Comparison of ENCODE assay signal across 25 mouse cellular contexts in the genomic region with DNA sequence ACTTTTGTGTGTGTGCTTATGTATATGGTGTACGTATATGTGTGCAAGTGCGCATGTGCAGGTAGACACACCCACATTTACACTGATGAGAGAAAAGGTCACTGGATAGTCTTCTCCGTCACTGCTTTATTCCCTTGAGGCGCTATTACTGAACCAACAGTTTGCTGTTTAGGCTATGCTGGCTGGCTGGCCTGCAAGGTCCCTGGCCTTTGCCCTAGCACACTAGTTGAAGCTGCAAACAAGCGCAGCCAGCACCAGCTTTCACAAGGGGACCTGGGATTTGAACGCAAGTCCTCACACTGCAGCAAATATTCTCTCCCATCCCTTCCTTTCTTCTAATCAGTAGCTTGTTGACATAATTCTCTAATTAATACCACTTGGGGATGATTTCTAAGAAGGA. TPM values are rescaled to one million over a fixed set of nuclear protein-coding genes. Genes with fewer than 3 reads are reported as not detected.
DNase-seq lines count a peak whose midpoint lies in the region; ATAC-seq and TF ChIP-seq lines count a peak whose summit lies in the region.
"Had no signal": no experiment of that assay in that cellular context is flagged by ENCODE, and none has a peak within 500 bp of the region (broad histone marks: within the 10 kb centered on the region; RNA-seq: fewer than 3 reads in every experiment).

No protein-coding gene starts in this region.

- no peak overlapping the region for H3K9ac ChIP-seq in kidney, embryonic 16.5 days (replicated peaks; ENCODE audit: low read length)
- no peak overlapping the region for H3K9ac ChIP-seq in liver, embryonic 14.5 days (replicated peaks)
- H3K9ac ChIP-seq: embryonic facial prominence, embryonic 12.5 days; forebrain, embryonic 12.5 days; heart, embryonic 13.5 days; hindbrain, embryonic 12.5 days; limb, embryonic 13.5 days; midbrain, embryonic 13.5 days had no signal

- H3K27me3 ChIP-seq in kidney, embryonic 16.5 days (ENCODE audit: insufficient read depth, low read length): no peaks in the 10 kb centered on the region
- H3K27me3 ChIP-seq in liver, embryonic 14.5 days (ENCODE audit: control insufficient read depth, insufficient read depth, low read length): no peaks in the 10 kb centered on the region
- H3K27me3 ChIP-seq: embryonic facial prominence, embryonic 12.5 days; forebrain, embryonic 12.5 days; heart, embryonic 13.5 days; hindbrain, embryonic 12.5 days; limb, embryonic 13.5 days; megakaryocyte, embryonic 14.5 days; midbrain, embryonic 13.5 days had no signal

- H3K9me3 ChIP-seq in kidney, embryonic 16.5 days (ENCODE audit: low read length): no peaks in the 10 kb centered on the region
- no peaks in the 10 kb centered on the region for H3K9me3 ChIP-seq in liver, embryonic 14.5 days (ENCODE audit: control insufficient read depth, low read length)
- H3K9me3 ChIP-seq: embryonic facial prominence, embryonic 12.5 days; forebrain, embryonic 12.5 days; heart, embryonic 13.5 days; hindbrain, embryonic 12.5 days; limb, embryonic 13.5 days; megakaryocyte, embryonic 14.5 days; midbrain, embryonic 13.5 days had no signal

- H3K36me3 ChIP-seq in kidney, embryonic 16.5 days (ENCODE audit: insufficient read depth, low read length): peaks cover 8% of the 10 kb centered on the region
- peaks cover under 1% of the 10 kb centered on the region; the same call in 1 of the 2 replicates for H3K36me3 ChIP-seq in liver, embryonic 14.5 days (replicated peaks; ENCODE audit: control insufficient read depth, insufficient read depth, low read depth)

- no peak for TF ChIP-seq CTCF in liver, embryonic 14.5 days (IDR thresholded peaks at IDR 0.05; ENCODE audit: low read depth)

- H3K4me3 ChIP-seq in kidney, embryonic 16.5 days (ENCODE audit: low read length): no peak overlapping the region
- no peak overlapping the region for H3K4me3 ChIP-seq in liver, embryonic 14.5 days (ENCODE audit: insufficient read depth in 1 of 2, low read depth in 2 of 2, low read length in 2 of 2)
- H3K4me3 ChIP-seq: embryonic facial prominence, embryonic 12.5 days; erythroblast, embryonic 14.5 days; forebrain, embryonic 12.5 days; heart, adult 2 months; heart, embryonic 13.5 days; hindbrain, embryonic 12.5 days; limb, embryonic 13.5 days; megakaryocyte, embryonic 14.5 days; midbrain, embryonic 13.5 days had no signal

- H3K4me2 ChIP-seq in kidney, embryonic 16.5 days (replicated peaks; ENCODE audit: low read depth, low read length): no peak overlapping the region
- H3K4me2 ChIP-seq in liver, embryonic 14.5 days (ENCODE audit: low read depth): no peak overlapping the region
- H3K4me2 ChIP-seq: embryonic facial prominence, embryonic 12.5 days; forebrain, embryonic 12.5 days; heart, embryonic 13.5 days; hindbrain, embryonic 12.5 days; limb, embryonic 13.5 days; midbrain, embryonic 13.5 days had no signal

- ATAC-seq in kidney, embryonic 16.5 days (ENCODE audit: low FRiP score, low TSS enrichment): no peak
- ATAC-seq in liver, embryonic 14.5 days (ENCODE audit: insufficient read depth): peak; percentile 35; the same call in 1 of the 2 replicates
- ATAC-seq: midbrain, embryonic 13.5 days had no signal

- 92% methylated on average over 6 of the region's 6 CpGs for WGBS in kidney, embryonic 16.5 days
- WGBS in liver, embryonic 14.5 days (ENCODE audit: insufficient replicate concordance): 78% methylated on average over 6 of the region's 6 CpGs

- no peaks in the 10 kb centered on the region for H3K4me1 ChIP-seq in kidney, embryonic 16.5 days (ENCODE audit: insufficient read depth, low read length)
- peaks cover 5 to 9% of the 10 kb centered on the region in 2 experiments; a peak in 3 of 4 replicates for H3K4me1 ChIP-seq in liver, embryonic 14.5 days (replicated peaks; ENCODE audit: control insufficient read depth in 2 of 2, insufficient read depth in 2 of 2, low read length in 1 of 2)

- peak; percentile 19 for DNase-seq in adrenal gland, postnatal 10 days
- no peak for DNase-seq in adrenal gland, postnatal 4 days (ENCODE audit: low spot score in 2 of 2)
- DNase-seq in kidney, adult 9 months: peak; percentile 43
- DNase-seq in adipocyte (ENCODE audit: low spot score): peak; percentile 84
- DNase-seq in liver, embryonic 14.5 days (ENCODE audit: low read depth in 3 of 3, low spot score in 3 of 3): no peak
- DNase-seq in thymus, adult 18-20 months: no peak
- DNase-seq in cerebellum, adult 11 months: no peak
- DNase-seq: cerebellum, adult 9-11 months; gastrocnemius, postnatal 25 days; heart, adult 2 months; heart, postnatal 14 days; lung, adult 2 months; lung, postnatal 14 days; right cerebral cortex, postnatal 14 days had no signal

- H3K27ac ChIP-seq in kidney, embryonic 16.5 days (ENCODE audit: low read length): no peak overlapping the region
- no peak overlapping the region for H3K27ac ChIP-seq in liver, embryonic 14.5 days
- H3K27ac ChIP-seq: embryonic facial prominence, embryonic 12.5 days; forebrain, embryonic 12.5 days; heart, adult 2 months; heart, embryonic 13.5 days; hindbrain, embryonic 12.5 days; limb, embryonic 13.5 days; midbrain, embryonic 13.5 days had no signal

- no peak for TF ChIP-seq EP300 in liver, embryonic 14.5 days (IDR thresholded peaks at IDR 0.05; ENCODE audit: low read depth)

RNA-seq across cellular contexts. Expression of gene Gtf2e1, which starts 9.4 kb away (rescaled TPM):
- 10 to 100 TPM; 13.8 to 14.2 TPM for total RNA-seq in adrenal gland, postnatal 10 days (2021)
- total RNA-seq in adrenal gland, postnatal 4 days (2021): 10 to 100 TPM; 15.6 to 16.6 TPM
- 26.4 and 29.0 TPM in 2 replicates for polyA plus RNA-seq in kidney, embryonic 16.5 days (2015; fragmentation: Nextera tagmentation; extraction: Ambion mirVana)
- 4.3 and 6.6 TPM in 2 replicates for polyA plus RNA-seq in liver, embryonic 14.5 days (2012; rRNA removed)
- polyA plus RNA-seq in liver, embryonic 14.5 days (2014; fragmentation: Nextera tagmentation; extraction: Ambion mirVana): 8.6 and 9.7 TPM in 2 replicates

RNA-seq across cellular contexts. Expression of gene Rabl3, which starts 9.5 kb away (rescaled TPM):
- total RNA-seq in adrenal gland, postnatal 10 days (2021): 10 to 100 TPM; 11.1 to 13.1 TPM
- 10 to 100 TPM; 19.8 to 20.3 TPM for total RNA-seq in adrenal gland, postnatal 4 days (2021)
- 24.7 and 25.3 TPM in 2 replicates for polyA plus RNA-seq in kidney, embryonic 16.5 days (2015; fragmentation: Nextera tagmentation; extraction: Ambion mirVana)
- polyA plus RNA-seq in liver, embryonic 14.5 days (2012; rRNA removed): 3.8 TPM in 2 replicates
- 14.0 and 15.4 TPM in 2 replicates for polyA plus RNA-seq in liver, embryonic 14.5 days (2014; fragmentation: Nextera tagmentation; extraction: Ambion mirVana)

RNA-seq across cellular contexts. Expression of gene Hgd, which starts 49.8 kb away (rescaled TPM):
- 10 to 100 TPM; 20.0 to 33.9 TPM for total RNA-seq in adrenal gland, postnatal 10 days (2021)
- total RNA-seq in adrenal gland, postnatal 4 days (2021): 10 to 100 TPM in 1 of 2 experiments, 1 to 10 TPM in 1; 4.0 to 16.9 TPM
- 10.4 and 10.7 TPM in 2 replicates for polyA plus RNA-seq in kidney, embryonic 16.5 days (2015; fragmentation: Nextera tagmentation; extraction: Ambion mirVana)
- 20.3 and 21.3 TPM in 2 replicates for polyA plus RNA-seq in liver, embryonic 14.5 days (2012; rRNA removed)
- polyA plus RNA-seq in liver, embryonic 14.5 days (2014; fragmentation: Nextera tagmentation; extraction: Ambion mirVana): 32.7 and 34.6 TPM in 2 replicates
- total RNA-seq: common myeloid progenitor, adult 5-6 weeks; gastrocnemius, postnatal 25 days; heart, adult 2 months; left cerebral cortex, postnatal 14 days had no signal
- polyA plus RNA-seq: erythroblast, embryonic 14.5 days; hindbrain, embryonic 12.5 days had no signal

Comparison
In these comparisons a context has a peak if more than half of its experiments do, and no peak if none do; other contexts are left out.
1. DNase-seq: peak in adrenal gland, postnatal 10 days (single experiment), kidney, adult 9 months (single experiment) and adipocyte (single experiment); none in adrenal gland, postnatal 4 days (0 of 2), liver, embryonic 14.5 days (0 of 3), thymus, adult 18-20 months (0 of 2) and cerebellum, adult 11 months (single experiment).